Mouse (Mus musculus) spleen, adult 18-20 months (tissue): ENCODE data around the gene Apobec1.
"Not testable (repeated sequence)": the region's sequence is repeated elsewhere in the genome, so short reads cannot be mapped to it uniquely, and the experiment has no call there.

Experiments
- DNase-seq, 2 experiments: peaks; one replicate each; pipeline ENCODE4 v3.0.0; 2022; ENCODE audit warnings: mixed read lengths in 2 of 2

The Apobec1 gene

GRCm38 (mm10) chr6:122602992-122603322 is 713 bp upstream of the Apobec1 start:
- no peak for DNase-seq

- DNase-seq: no peak
These were observed 629 bp downstream of the Apobec1 start for GRCm38 (mm10) chr6:122601615-122602014.

- DNase-seq: no peak
These were observed 1.2 kb downstream of the Apobec1 start for GRCm38 (mm10) chr6:122601031-122601430.

- no peak for DNase-seq
These were observed 2.1 kb downstream of the Apobec1 start for GRCm38 (mm10) chr6:122600066-122600646.

- no peak for DNase-seq
These were observed 3.0 kb downstream of the Apobec1 start for GRCm38 (mm10) chr6:122599054-122599737.

GRCm38 (mm10) chr6:122598436-122598835 is 3.8 kb downstream of the Apobec1 start:
- DNase-seq: peak in 1 of 2 experiments; percentile 24

GRCm38 (mm10) chr6:122598014-122598413 is 4.2 kb downstream of the Apobec1 start:
- DNase-seq: no peak

GRCm38 (mm10) chr6:122596608-122597007 is 5.6 kb downstream of the Apobec1 start:
- DNase-seq: no peak

- no peak for DNase-seq
These were observed 6.6 kb downstream of the Apobec1 start for GRCm38 (mm10) chr6:122595637-122596036.

- no peak for DNase-seq
These were observed 9.3 kb downstream of the Apobec1 start for GRCm38 (mm10) chr6:122592905-122593304.

GRCm38 (mm10) chr6:122591027-122591758 is 11.1 kb downstream of the Apobec1 start:
- no peak for DNase-seq

- no peak for DNase-seq
These were observed 23.2 kb downstream of the Apobec1 start for GRCm38 (mm10) chr6:122579086-122579485.

GRCm38 (mm10) chr6:122577030-122577429 is 25.2 kb downstream of the Apobec1 start:
- DNase-seq: no peak

- DNase-seq: not testable (repeated sequence)
These were observed 27.2 kb downstream of the Apobec1 start for GRCm38 (mm10) chr6:122575037-122575436.

- DNase-seq: no peak
These were observed 30.7 kb downstream of the Apobec1 start for GRCm38 (mm10) chr6:122571617-122571959.

GRCm38 (mm10) chr6:122570695-122571616 is 31.3 kb downstream of the Apobec1 start:
- DNase-seq: peak in 1 of 2 experiments; percentile 36

- no peak for DNase-seq
These were observed 32.5 kb downstream of the Apobec1 start for GRCm38 (mm10) chr6:122569762-122570161.

GRCm38 (mm10) chr6:122569113-122569512 is 33.1 kb downstream of the Apobec1 start:
- DNase-seq: no peak

- DNase-seq: no peak
These were observed 37.0 kb downstream of the Apobec1 start for GRCm38 (mm10) chr6:122565070-122565784.

- peak in 1 of 2 experiments; percentile 51 for DNase-seq
These were observed 39.8 kb downstream of the Apobec1 start for GRCm38 (mm10) chr6:122562463-122562862.

- DNase-seq: no peak
These were observed 41.2 kb downstream of the Apobec1 start for GRCm38 (mm10) chr6:122561005-122561404.

GRCm38 (mm10) chr6:122560427-122560826 is 41.8 kb downstream of the Apobec1 start:
- peak; percentile 57 to 72 for DNase-seq
